Mouse (Mus musculus) urinary bladder, postnatal 25 days (tissue): Measurements from ENCODE around the gene Terb2.
A peak's percentile ranks its signal among the peaks of the same experiment; 100 is the strongest.

Experiments
- DNase-seq: peaks from one replicate; pipeline ENCODE4 v3.0.0; 2022; ENCODE audit warnings: low spot score

Terb2 gene

GRCm38 (mm10) chr2:122186106-122186505, at the start of gene Terb2, which contains the start of gene Patl2:
Terb2 (plus strand) TSS chr2:122186272.
Patl2 (minus strand) TSS chr2:122186189.
- DNase-seq: no peak

DNA sequence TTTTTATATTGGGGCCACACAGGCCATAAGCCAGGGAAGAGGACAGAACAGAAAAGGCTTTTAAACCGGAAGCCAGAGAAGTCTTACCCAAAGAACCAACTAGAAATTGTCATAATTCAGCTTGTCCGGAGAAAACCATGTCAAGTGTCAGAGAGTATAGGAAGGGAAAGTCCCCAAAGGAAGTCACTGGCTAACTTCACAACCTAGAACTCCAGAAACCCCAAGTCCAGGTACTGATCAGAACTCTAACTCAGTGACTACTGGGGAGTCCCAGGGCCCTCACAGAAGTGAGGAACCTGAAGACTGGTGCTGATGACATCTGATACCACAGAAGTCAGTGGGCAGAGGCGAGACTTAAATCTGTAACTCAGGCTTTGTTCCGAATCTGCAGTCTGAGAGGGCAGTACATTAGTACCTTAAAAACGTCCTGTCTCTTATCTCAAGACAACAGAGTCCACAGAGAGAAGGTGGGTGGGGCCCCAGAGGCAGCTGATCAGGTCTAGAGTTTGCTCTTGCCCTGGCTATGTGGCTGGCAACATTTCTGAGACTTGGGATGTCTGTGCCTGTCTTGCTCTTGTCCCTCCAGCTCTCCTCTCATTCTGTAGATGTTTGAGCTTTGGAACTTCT, 48.1 kb upstream of the Terb2 start:
- DNase-seq: no peak

GRCm38 (mm10) chr2:122140815-122141214, 45.3 kb upstream of the Terb2 start:
- no peak for DNase-seq

GRCm38 (mm10) chr2:122141332-122141967, 44.6 kb upstream of the Terb2 start:
- DNase-seq: no peak

DNA sequence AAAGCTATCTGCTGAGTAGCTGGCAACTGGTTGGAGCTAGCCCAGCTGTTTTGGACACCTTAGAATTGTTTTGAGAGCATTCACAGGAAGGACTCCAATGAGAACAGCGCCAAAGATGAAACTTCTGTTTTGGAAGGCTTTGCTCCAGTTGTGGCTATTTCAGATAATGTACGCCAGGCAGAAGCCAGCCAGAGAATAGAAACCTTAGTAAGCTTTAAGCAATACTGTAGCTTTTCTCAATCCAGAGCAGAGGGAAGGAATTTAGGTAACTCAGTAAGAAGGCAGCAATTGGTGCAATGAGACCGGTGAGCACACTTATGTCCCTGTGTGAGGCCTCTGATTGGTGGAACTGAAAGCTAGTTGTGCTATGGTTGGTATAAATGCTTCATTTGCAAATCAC, 43.0 kb upstream of the Terb2 start:
- DNase-seq: no peak

GRCm38 (mm10) chr2:122145756-122146155, 40.3 kb upstream of the Terb2 start:
- DNase-seq: no peak

DNA sequence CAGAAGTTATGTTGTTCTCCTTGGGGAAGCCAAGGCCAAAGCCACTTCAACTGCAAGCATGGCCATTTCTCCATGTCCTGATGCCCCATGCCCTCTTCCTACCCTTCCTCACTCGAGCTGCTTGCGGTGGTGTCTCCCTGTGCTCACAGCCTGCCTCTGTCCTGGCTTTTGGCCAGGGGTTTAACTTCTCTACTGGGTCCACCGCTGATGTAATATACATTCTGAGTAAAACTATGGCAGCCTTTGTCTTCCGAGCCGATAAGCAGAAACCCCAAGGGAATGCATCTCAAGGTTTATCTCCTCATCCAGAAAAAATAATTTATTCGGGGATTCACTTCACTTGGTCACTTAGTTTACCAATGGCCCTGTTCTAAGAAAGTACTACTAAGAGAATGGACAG, 39.4 kb upstream of the Terb2 start:
- no peak for DNase-seq

- DNase-seq: peak; percentile 92
Measured at GRCm38 (mm10) chr2:122147508-122148241, 38.4 kb upstream of the Terb2 start, which contains the start of gene B2m. B2m (plus strand) TSS chr2:122147686.

GRCm38 (mm10) chr2:122148242-122148917, 37.7 kb upstream of the Terb2 start:
- DNase-seq: peak; percentile 35

- DNase-seq: no peak
Measured at GRCm38 (mm10) chr2:122149316-122149715, 36.8 kb upstream of the Terb2 start.

DNA sequence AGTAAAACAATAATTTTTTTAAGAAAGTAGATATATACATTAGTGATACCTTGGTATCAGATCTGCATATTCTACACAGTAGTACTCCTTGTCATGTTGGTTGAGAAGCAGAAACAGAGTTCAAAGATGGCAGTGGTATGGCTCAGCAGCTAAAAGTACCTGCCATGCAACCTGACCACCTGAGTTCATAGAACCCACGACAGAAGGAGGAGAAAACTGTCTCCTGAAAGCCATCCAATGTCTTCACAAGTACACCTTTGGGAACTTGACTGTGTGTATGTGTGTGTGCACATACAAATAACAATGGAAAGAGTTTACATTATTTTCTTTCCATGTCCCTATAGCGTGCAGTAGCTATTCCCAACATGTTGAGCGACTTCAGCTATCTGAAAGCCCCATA, 36.4 kb upstream of the Terb2 start:
- DNase-seq: no peak

DNA sequence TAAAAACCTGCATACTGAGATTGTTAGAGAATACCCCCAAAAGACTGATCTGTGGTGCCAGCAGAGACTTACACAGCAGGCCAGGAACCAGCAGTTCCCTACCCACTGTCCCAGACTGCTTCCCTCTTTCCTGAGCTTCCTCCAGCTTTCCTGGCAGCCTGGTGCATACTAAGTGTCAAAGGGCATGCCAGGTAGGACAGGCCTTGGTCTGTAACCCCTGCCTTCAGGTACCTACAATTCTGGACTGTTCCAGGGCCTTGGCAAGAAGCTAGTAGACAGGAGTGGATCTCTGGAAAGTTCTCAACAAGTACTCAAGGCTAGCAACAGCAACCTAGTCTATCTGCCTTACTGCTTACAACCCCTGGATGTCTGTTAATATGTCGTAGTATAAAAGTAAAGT, 34.9 kb upstream of the Terb2 start:
- DNase-seq: no peak

GRCm38 (mm10) chr2:122152850-122153249, 33.2 kb upstream of the Terb2 start:
- no peak for DNase-seq

GRCm38 (mm10) chr2:122153681-122154365, 32.2 kb upstream of the Terb2 start:
- DNase-seq: no peak

GRCm38 (mm10) chr2:122154479-122154878, 31.6 kb upstream of the Terb2 start:
- DNase-seq: no peak

GRCm38 (mm10) chr2:122155292-122155691, 30.8 kb upstream of the Terb2 start:
- DNase-seq: no peak

- DNase-seq: no peak
Measured at GRCm38 (mm10) chr2:122156051-122156700, 29.9 kb upstream of the Terb2 start.

DNA sequence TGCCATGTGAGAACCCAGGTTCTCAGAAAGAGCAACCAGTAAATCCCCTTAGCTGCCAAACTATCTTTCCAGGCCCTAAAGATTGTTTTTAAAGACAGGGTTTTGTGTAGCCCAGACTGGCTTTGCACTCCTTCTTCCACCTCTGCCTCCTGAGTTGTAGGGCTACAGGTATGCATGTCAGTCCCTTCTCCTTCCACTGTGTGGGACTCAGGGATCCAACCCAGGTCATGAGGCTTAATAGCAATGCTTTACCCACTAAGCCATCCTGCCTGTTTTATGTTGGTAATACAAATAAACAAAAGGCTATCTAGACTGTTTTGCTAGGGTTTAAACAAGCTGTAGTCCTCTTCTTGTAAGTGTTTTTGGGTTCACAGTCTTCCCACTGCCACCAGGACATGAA, 28.5 kb upstream of the Terb2 start:
- DNase-seq: no peak

- DNase-seq: no peak
Measured at GRCm38 (mm10) chr2:122158362-122158802, 27.7 kb upstream of the Terb2 start.

DNA sequence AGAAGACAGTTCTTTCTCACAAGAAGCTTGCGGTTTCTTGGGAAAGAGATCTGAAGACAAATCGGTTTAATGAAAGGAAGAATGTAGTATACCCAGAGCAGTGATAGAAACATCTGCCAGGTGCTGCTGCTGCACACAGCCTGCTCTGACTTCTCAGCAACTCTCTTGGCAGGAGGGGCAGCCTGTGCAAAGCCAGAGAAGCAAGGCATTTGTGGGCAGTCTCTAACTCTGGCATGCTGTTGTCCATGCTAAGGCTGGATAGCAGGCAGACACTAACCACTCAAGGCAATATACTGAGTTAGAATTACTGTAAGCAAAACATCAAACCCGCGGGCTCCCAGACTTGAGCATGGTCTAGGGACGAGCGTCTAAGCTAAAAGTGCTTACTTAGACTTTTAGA, 26.4 kb upstream of the Terb2 start:
- no peak for DNase-seq

GRCm38 (mm10) chr2:122160680-122161079, 25.4 kb upstream of the Terb2 start, which contains the start of gene Trim69:
Trim69 (plus strand) TSS chr2:122160700.
- peak; percentile 84 for DNase-seq
